Mouse (Mus musculus): Measurements from ENCODE around the gene Dhrs11. TPM values are rescaled to one million over a fixed set of nuclear protein-coding genes. Genes with fewer than 3 reads are reported as not detected.

Gene Dhrs11
- polyA plus RNA-seq, 1 experiment from 2014 or later, result 43.5 TPM

- H3K9ac ChIP-seq (ENCODE audit: low read depth, low read length), result peak overlapping the region; percentile 89
- 49% methylated on average over 3 of the region's 3 CpGs for WGBS (ENCODE audit: insufficient replicate concordance)
- no peak for ATAC-seq (replicated peaks; ENCODE audit: insufficient number of reproducible peaks, low FRiP score, low TSS enrichment)
- H3K4me3 ChIP-seq (ENCODE audit: low read depth, low read length), result peak overlapping the region; percentile 84
- peak overlapping the region; percentile 80 for H3K4me2 ChIP-seq
- H3K36me3 ChIP-seq (ENCODE audit: control insufficient read depth, insufficient read depth, low read length), result peaks cover 8% of the 10 kb centered on the region
- H3K27ac ChIP-seq (ENCODE audit: low read depth, low read length), result peak overlapping the region; percentile 77
- H3K27me3 ChIP-seq (ENCODE audit: control insufficient read depth, insufficient read depth, low read length), result no peaks in the 10 kb centered on the region; the same call in 1 of the 2 replicates
- no peaks in the 10 kb centered on the region for H3K9me3 ChIP-seq (replicated peaks; ENCODE audit: control insufficient read depth, low read length)
- H3K4me1 ChIP-seq (ENCODE audit: control insufficient read depth, insufficient read depth, low read length), result peaks cover 39% of the 10 kb centered on the region
Measured at GRCm38 (mm10) chr11:84827901-84828503, 792 bp downstream of the Dhrs11 start.

GRCm38 (mm10) chr11:84827492-84827891, 1.3 kb downstream of the Dhrs11 start:
- peak overlapping the region; percentile 84 for H3K4me3 ChIP-seq (ENCODE audit: low read depth, low read length)
- peaks cover 43% of the 10 kb centered on the region for H3K4me1 ChIP-seq (ENCODE audit: control insufficient read depth, insufficient read depth, low read length)
- H3K27me3 ChIP-seq (ENCODE audit: control insufficient read depth, insufficient read depth, low read length), result no peaks in the 10 kb centered on the region; the same call in 1 of the 2 replicates
- H3K4me2 ChIP-seq, result peak overlapping the region; percentile 80
- peak overlapping the region; percentile 24; the same call in 1 of the 2 replicates for H3K9ac ChIP-seq (ENCODE audit: low read depth, low read length)
- no peak overlapping the region for H3K27ac ChIP-seq (ENCODE audit: low read depth, low read length)
- H3K36me3 ChIP-seq (ENCODE audit: control insufficient read depth, insufficient read depth, low read length), result 0 out of 2 replicates have a peak, but pooled peaks cover 3% of the 10 kb centered on the region
- H3K9me3 ChIP-seq (replicated peaks; ENCODE audit: control insufficient read depth, low read length), result no peaks in the 10 kb centered on the region
- no peak for ATAC-seq (replicated peaks; ENCODE audit: insufficient number of reproducible peaks, low FRiP score, low TSS enrichment)

- no peaks in the 10 kb centered on the region for H3K36me3 ChIP-seq (ENCODE audit: control insufficient read depth, insufficient read depth, low read length)
- ATAC-seq (replicated peaks; ENCODE audit: insufficient number of reproducible peaks, low FRiP score, low TSS enrichment), result no peak
- peak overlapping the region; percentile 40; the same call in 1 of the 2 replicates for H3K9ac ChIP-seq (ENCODE audit: low read depth, low read length)
- peak overlapping the region; percentile 84 for H3K4me3 ChIP-seq (ENCODE audit: low read depth, low read length)
- peak overlapping the region; percentile 69 for H3K27ac ChIP-seq (ENCODE audit: low read depth, low read length)
- 34% methylated on average over 3 of the region's 3 CpGs for WGBS (ENCODE audit: insufficient replicate concordance)
- H3K9me3 ChIP-seq (replicated peaks; ENCODE audit: control insufficient read depth, low read length), result no peaks in the 10 kb centered on the region
- peaks cover 50% of the 10 kb centered on the region for H3K4me1 ChIP-seq (ENCODE audit: control insufficient read depth, insufficient read depth, low read length)
- peak overlapping the region; percentile 80 for H3K4me2 ChIP-seq
- peaks cover 5% of the 10 kb centered on the region; the same call in 1 of the 2 replicates for H3K27me3 ChIP-seq (ENCODE audit: control insufficient read depth, insufficient read depth, low read length)
Measured at GRCm38 (mm10) chr11:84826185-84826584, 2.6 kb downstream of the Dhrs11 start.

- H3K27me3 ChIP-seq (ENCODE audit: control insufficient read depth, insufficient read depth, low read length), result peaks cover 5% of the 10 kb centered on the region; the same call in 1 of the 2 replicates
- no peak for ATAC-seq (replicated peaks; ENCODE audit: insufficient number of reproducible peaks, low FRiP score, low TSS enrichment)
- H3K4me3 ChIP-seq (ENCODE audit: low read depth, low read length), result peak overlapping the region; percentile 84
- H3K27ac ChIP-seq (ENCODE audit: low read depth, low read length), result 0 out of 2 replicates have a peak overlapping the region, but pooled peaks have one; percentile 69
- H3K9ac ChIP-seq (ENCODE audit: low read depth, low read length), result peak overlapping the region; percentile 40; the same call in 1 of the 2 replicates
- H3K4me1 ChIP-seq (ENCODE audit: control insufficient read depth, insufficient read depth, low read length), result peaks cover 50% of the 10 kb centered on the region
- no peaks in the 10 kb centered on the region for H3K9me3 ChIP-seq (replicated peaks; ENCODE audit: control insufficient read depth, low read length)
- peak overlapping the region; percentile 80 for H3K4me2 ChIP-seq
- WGBS (ENCODE audit: insufficient replicate concordance), result 76% methylated on average over 10 of the region's 10 CpGs
- no peaks in the 10 kb centered on the region for H3K36me3 ChIP-seq (ENCODE audit: control insufficient read depth, insufficient read depth, low read length)
Measured at GRCm38 (mm10) chr11:84825261-84825807, 3.5 kb downstream of the Dhrs11 start.

- Histone ChIP-seq H3K9me3 (replicated peaks; ENCODE audit: control insufficient read depth, low read length) (no peaks in the 10 kb centered on the region), H3K9ac (ENCODE audit: low read depth, low read length) (peak overlapping the region; percentile 58; the same call in 1 of the 2 replicates), H3K27me3 (ENCODE audit: control insufficient read depth, insufficient read depth, low read length) (peaks cover 5% of the 10 kb centered on the region; the same call in 1 of the 2 replicates), H3K4me2 (peak overlapping the region; percentile 55), H3K4me1 (ENCODE audit: control insufficient read depth, insufficient read depth, low read length) (peaks cover 45% of the 10 kb centered on the region), H3K27ac (ENCODE audit: low read depth, low read length) (peak overlapping the region; percentile 88), H3K4me3 (ENCODE audit: low read depth, low read length) (peak overlapping the region; percentile 28; the same call in 1 of the 2 replicates), H3K36me3 (ENCODE audit: control insufficient read depth, insufficient read depth, low read length) (no peaks in the 10 kb centered on the region)
- 14% methylated on average over 10 of the region's 10 CpGs for WGBS (ENCODE audit: insufficient replicate concordance)
- ATAC-seq (replicated peaks; ENCODE audit: insufficient number of reproducible peaks, low FRiP score, low TSS enrichment), result peak; percentile 74
Measured at GRCm38 (mm10) chr11:84823484-84823897, 5.3 kb downstream of the Dhrs11 start.

- Histone ChIP-seq H3K4me3 (ENCODE audit: low read depth, low read length) (peak overlapping the region; percentile 28), H3K36me3 (ENCODE audit: control insufficient read depth, insufficient read depth, low read length) (no peaks in the 10 kb centered on the region), H3K4me1 (ENCODE audit: control insufficient read depth, insufficient read depth, low read length) (peaks cover 37% of the 10 kb centered on the region), H3K4me2 (peak overlapping the region; percentile 55), H3K27me3 (ENCODE audit: control insufficient read depth, insufficient read depth, low read length) (peaks cover 5% of the 10 kb centered on the region; the same call in 1 of the 2 replicates), H3K9me3 (replicated peaks; ENCODE audit: control insufficient read depth, low read length) (no peaks in the 10 kb centered on the region), H3K9ac (ENCODE audit: low read depth, low read length) (peak overlapping the region; percentile 58), H3K27ac (ENCODE audit: low read depth, low read length) (peak overlapping the region; percentile 88)
- WGBS (ENCODE audit: insufficient replicate concordance), result 35% methylated on average over 5 of the region's 5 CpGs
- ATAC-seq (replicated peaks; ENCODE audit: insufficient number of reproducible peaks, low FRiP score, low TSS enrichment), result peak; percentile 8; the same call in 1 of the 2 replicates
Measured at GRCm38 (mm10) chr11:84822487-84822886, 6.3 kb downstream of the Dhrs11 start.

GRCm38 (mm10) chr11:84821131-84821770, 7.5 kb downstream of the Dhrs11 start:
- H3K4me2 ChIP-seq, result peak overlapping the region; percentile 55
- 0 out of 2 replicates have a peak overlapping the region, but pooled peaks have one; percentile 0 for H3K9ac ChIP-seq (ENCODE audit: low read depth, low read length)
- H3K4me1 ChIP-seq (ENCODE audit: control insufficient read depth, insufficient read depth, low read length), result peaks cover 35% of the 10 kb centered on the region
- WGBS (ENCODE audit: insufficient replicate concordance), result 86% methylated on average over 9 of the region's 9 CpGs
- H3K27ac ChIP-seq (ENCODE audit: low read depth, low read length), result peak overlapping the region; percentile 88
- H3K9me3 ChIP-seq (replicated peaks; ENCODE audit: control insufficient read depth, low read length), result no peaks in the 10 kb centered on the region
- ATAC-seq (replicated peaks; ENCODE audit: insufficient number of reproducible peaks, low FRiP score, low TSS enrichment), result no peak
- peaks cover 5% of the 10 kb centered on the region; the same call in 1 of the 2 replicates for H3K27me3 ChIP-seq (ENCODE audit: control insufficient read depth, insufficient read depth, low read length)
- no peaks in the 10 kb centered on the region for H3K36me3 ChIP-seq (ENCODE audit: control insufficient read depth, insufficient read depth, low read length)
- H3K4me3 ChIP-seq (ENCODE audit: low read depth, low read length), result no peak overlapping the region

GRCm38 (mm10) chr11:84818961-84819692, 9.7 kb downstream of the Dhrs11 start, which contains the start of gene Mrm1:
Gene Mrm1 (minus strand): TSS chr11:84819515.
- peaks cover 5% of the 10 kb centered on the region; the same call in 1 of the 2 replicates for H3K27me3 ChIP-seq (ENCODE audit: control insufficient read depth, insufficient read depth, low read length)
- peak within 1 kb of the TSS; percentile 65 for H3K4me3 ChIP-seq (ENCODE audit: low read depth, low read length)
- peak within 1 kb of the TSS; percentile 85 for H3K9ac ChIP-seq (ENCODE audit: low read depth, low read length)
- no peaks in the 10 kb centered on the region for H3K36me3 ChIP-seq (ENCODE audit: control insufficient read depth, insufficient read depth, low read length)
- H3K27ac ChIP-seq (ENCODE audit: low read depth, low read length), result peak within 1 kb of the TSS; percentile 87
- WGBS (ENCODE audit: insufficient replicate concordance), result under 1% methylated on average over 55 of the region's 55 CpGs
- H3K9me3 ChIP-seq (replicated peaks; ENCODE audit: control insufficient read depth, low read length), result no peaks in the 10 kb centered on the region
- H3K4me1 ChIP-seq (ENCODE audit: control insufficient read depth, insufficient read depth, low read length), result peaks cover 20% of the 10 kb centered on the region
- H3K4me2 ChIP-seq, result peak within 1 kb of the TSS; percentile 97
- ATAC-seq (replicated peaks; ENCODE audit: insufficient number of reproducible peaks, low FRiP score, low TSS enrichment), result peak; percentile 70
